Mouse (Mus musculus): Measurements from ENCODE around the gene Pdilt.
"Not testable (repeated sequence)": the region's sequence is repeated elsewhere in the genome, so short reads cannot be mapped to it uniquely, and the experiment has no call there.

DNA sequence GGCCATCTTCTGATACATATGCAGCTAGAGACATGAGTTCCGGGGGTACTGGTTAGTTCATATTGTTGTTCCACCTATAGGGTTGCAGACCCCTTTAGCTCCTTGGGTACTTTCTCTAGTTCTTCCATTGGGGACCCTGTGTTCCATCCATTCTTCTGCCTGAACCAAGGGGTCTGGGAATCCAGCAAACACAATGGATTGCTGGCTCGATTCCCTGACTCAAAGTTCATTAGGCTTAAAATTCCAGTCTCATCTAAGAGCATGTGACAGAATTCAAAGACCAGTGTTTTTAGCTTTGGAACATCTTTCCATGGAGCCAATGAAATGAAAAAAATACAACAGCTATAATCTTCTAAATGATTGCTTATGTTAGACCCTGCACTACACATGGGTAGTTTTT lies 39.2 kb upstream of the Pdilt start:
- TF ChIP-seq EP300, CTCF (IDR thresholded peaks at IDR 0.05; ENCODE audit: low read depth): not testable (repeated sequence)

Data from heart, postnatal 0 days (tissue).